Mouse (Mus musculus) MEL (cell line): Measurements from ENCODE around the gene Pink1. TPM values are rescaled to one million over a fixed set of nuclear protein-coding genes. Genes with fewer than 3 reads are reported as not detected.

ENCODE experiments used
- DNase-seq: peaks from one replicate; pipeline ENCODE4 v3.0.0; 2011; ENCODE audit warnings: low read depth, low spot score
- H3K27ac ChIP-seq: 2 replicates; pipeline ENCODE4 v1.5.1; 2012; ENCODE audit warnings: low read depth, mild to moderate bottlenecking, control low read depth, low read length, moderate library complexity; ENCODE audit not compliant: control insufficient read depth
- H3K27me3 ChIP-seq, 2 experiments: fragments of 150-350 bp in 1 of 2; sonication (generic) in 1 of 2; 2 replicates each; pipeline ENCODE4 v1.6.1; 2012; ENCODE audit warnings: low read length in 2 of 2, mild to moderate bottlenecking in 2 of 2, improper control_type of control experiment in 1 of 2, moderate library complexity in 1 of 2; ENCODE audit not compliant: insufficient read depth in 2 of 2, control insufficient read depth in 1 of 2
- H3K36me3 ChIP-seq, 2 experiments: 2 replicates each; pipeline ENCODE4 v1.6.1; 2012 to 2014; ENCODE audit warnings: low read length in 2 of 2, improper control_type of control experiment in 1 of 2, inconsistent platforms in 1 of 2, mild to moderate bottlenecking in 1 of 2; ENCODE audit not compliant: insufficient read depth in 2 of 2, control insufficient read depth in 1 of 2
- H3K4me1 ChIP-seq, 2 experiments: fragments of 150-350 bp in 1 of 2; sonication (generic) in 1 of 2; 2 replicates each; pipeline ENCODE4 v1.6.1; 2012; ENCODE audit warnings: low read length in 2 of 2, improper control_type of control experiment in 1 of 2, mild to moderate bottlenecking in 1 of 2; ENCODE audit not compliant: insufficient read depth in 2 of 2, control insufficient read depth in 1 of 2
- H3K4me3 ChIP-seq, 2 experiments: fragments of 150-350 bp in 1 of 2; sonication (generic) in 1 of 2; 2 replicates each; pipeline ENCODE4 v1.5.1; 2012; ENCODE audit warnings: low read depth in 2 of 2, low read length in 2 of 2, mild to moderate bottlenecking in 2 of 2, moderate library complexity in 2 of 2, control low read depth in 1 of 2, improper control_type of control experiment in 1 of 2; ENCODE audit not compliant: control insufficient read depth in 1 of 2, insufficient read depth in 1 of 2
- H3K79me2 ChIP-seq: 2 replicates; pipeline ENCODE4 v1.6.1; 2012; ENCODE audit warnings: mild to moderate bottlenecking, low read length, moderate library complexity; ENCODE audit not compliant: control insufficient read depth, poor library complexity, insufficient read depth
- H3K9ac ChIP-seq: 2 replicates; pipeline ENCODE4 v1.6.1; 2012; ENCODE audit warnings: low read depth, mild to moderate bottlenecking, control low read depth, low read length, moderate library complexity; ENCODE audit not compliant: control insufficient read depth, poor library complexity, severe bottlenecking
- H3K9me3 ChIP-seq: fragments of 150-350 bp; sonication (generic); replicated peaks from 2 replicates; pipeline ENCODE4 v1.6.1; 2012; ENCODE audit warnings: mild to moderate bottlenecking, low read length, improper control_type of control experiment, moderate library complexity; ENCODE audit not compliant: insufficient read depth
- BHLHE40 ChIP-seq: IDR thresholded peaks from 2 replicates; pipeline ENCODE4 v1.6.1; 2012; ENCODE audit warnings: low read depth, mild to moderate bottlenecking, inconsistent platforms, low read length, improper control_type of control experiment, borderline replicate concordance
- CHD2 ChIP-seq: IDR thresholded peaks from 2 replicates; pipeline ENCODE4 v1.6.1; 2011; ENCODE audit warnings: low read length, improper control_type of control experiment
- CTCF ChIP-seq, 3 experiments: IDR thresholded peaks in 2 of 3; conservative IDR thresholded peaks in 1 of 3; 2 replicates each; pipeline ENCODE4 v1.5.1; 2011 to 2012; ENCODE audit warnings: low read length in 3 of 3, low read depth in 2 of 3, mild to moderate bottlenecking in 2 of 3, improper control_type of control experiment in 1 of 3, inconsistent platforms in 1 of 3, mixed read lengths in 1 of 3, moderate library complexity in 1 of 3; ENCODE audit not compliant: control insufficient read depth in 1 of 3, insufficient read depth in 1 of 3, poor library complexity in 1 of 3, severe bottlenecking in 1 of 3
- ELF1 ChIP-seq: IDR thresholded peaks from 2 replicates; pipeline ENCODE4 v1.6.1; 2014; ENCODE audit warnings: low read depth, mild to moderate bottlenecking, inconsistent platforms, low read length, improper control_type of control experiment, moderate library complexity
- GABPA ChIP-seq: IDR thresholded peaks from 2 replicates; pipeline ENCODE4 v1.6.1; 2012; ENCODE audit warnings: low read depth, mild to moderate bottlenecking, inconsistent platforms, low read length, improper control_type of control experiment, moderate library complexity
- HCFC1 ChIP-seq: IDR thresholded peaks from 2 replicates; pipeline ENCODE4 v1.6.1; 2012; ENCODE audit warnings: low read depth, mild to moderate bottlenecking, inconsistent platforms, low read length, improper control_type of control experiment, moderate library complexity
- KAT2A ChIP-seq: conservative IDR thresholded peaks from 2 replicates; pipeline ENCODE4 v1.6.1; 2012; ENCODE audit warnings: low read depth, low read length, improper control_type of control experiment, inconsistent platforms
- MAFK ChIP-seq: IDR thresholded peaks from 2 replicates; pipeline ENCODE4 v1.6.1; 2011; ENCODE audit warnings: low read depth, mild to moderate bottlenecking, low read length, improper control_type of control experiment, borderline replicate concordance
- MAX ChIP-seq: IDR thresholded peaks from 2 replicates; pipeline ENCODE4 v1.6.1; 2011; ENCODE audit warnings: low read length, improper control_type of control experiment
- MAZ ChIP-seq: IDR thresholded peaks from 2 replicates; pipeline ENCODE4 v1.6.1; 2012; ENCODE audit warnings: low read depth, mild to moderate bottlenecking, inconsistent platforms, low read length, improper control_type of control experiment
- MEF2A ChIP-seq: IDR thresholded peaks from 2 replicates; pipeline ENCODE4 v1.6.1; 2014; ENCODE audit warnings: low read depth, mild to moderate bottlenecking, inconsistent platforms, low read length, improper control_type of control experiment; ENCODE audit not compliant: poor library complexity, insufficient replicate concordance, severe bottlenecking; ENCODE audit errors: extremely low read depth
- MXI1 ChIP-seq: IDR thresholded peaks from 2 replicates; pipeline ENCODE4 v1.6.1; 2011; ENCODE audit warnings: mild to moderate bottlenecking, low read depth, low read length, improper control_type of control experiment
- NRF1 ChIP-seq: IDR thresholded peaks from 2 replicates; pipeline ENCODE4 v1.6.1; 2014; ENCODE audit warnings: low read depth, mild to moderate bottlenecking, inconsistent platforms, low read length, improper control_type of control experiment, moderate library complexity; ENCODE audit not compliant: poor library complexity, insufficient read depth, severe bottlenecking
- POLR2AphosphoS2 ChIP-seq: IDR thresholded peaks from 2 replicates; pipeline ENCODE4 v1.6.1; 2011; ENCODE audit warnings: low read length, improper control_type of control experiment
- POLR2AphosphoS5 ChIP-seq: IDR thresholded peaks from 2 replicates; pipeline ENCODE4 v1.6.1; 2012; ENCODE audit warnings: low read depth, borderline replicate concordance, mild to moderate bottlenecking, inconsistent platforms, low read length, moderate library complexity, mixed read lengths
- RCOR1 ChIP-seq: IDR thresholded peaks from 2 replicates; pipeline ENCODE4 v1.6.1; 2012; ENCODE audit warnings: low read depth, mild to moderate bottlenecking, inconsistent platforms, low read length, improper control_type of control experiment
- SMC3 ChIP-seq: IDR thresholded peaks from 2 replicates; pipeline ENCODE4 v1.6.1; 2011; ENCODE audit warnings: low read depth, low read length, improper control_type of control experiment
- TAL1 ChIP-seq: IDR thresholded peaks from 2 replicates; pipeline ENCODE4 v1.6.1; 2012; ENCODE audit warnings: mild to moderate bottlenecking, inconsistent platforms, low read length, moderate library complexity, mixed read lengths
- TBP ChIP-seq: IDR thresholded peaks from 2 replicates; pipeline ENCODE4 v1.8.0; 2011; ENCODE audit warnings: low read depth, low read length, improper control_type of control experiment
- USF1 ChIP-seq: IDR thresholded peaks from 2 replicates; pipeline ENCODE4 v1.6.1; 2014; ENCODE audit warnings: low read depth, mild to moderate bottlenecking, inconsistent platforms, low read length, improper control_type of control experiment, moderate library complexity
- USF2 ChIP-seq, 2 experiments: IDR thresholded peaks; 2 replicates each; pipeline ENCODE4 v1.6.1; 2011 to 2012; ENCODE audit warnings: improper control_type of control experiment in 2 of 2, low read length in 2 of 2, borderline replicate concordance in 1 of 2, inconsistent platforms in 1 of 2, low read depth in 1 of 2, mild to moderate bottlenecking in 1 of 2; ENCODE audit not compliant: insufficient read depth in 1 of 2
- ZC3H11A ChIP-seq: IDR thresholded peaks from 2 replicates; pipeline ENCODE4 v1.6.1; 2012; ENCODE audit warnings: low read depth, mild to moderate bottlenecking, inconsistent platforms, low read length, improper control_type of control experiment
- ZKSCAN1 ChIP-seq: IDR thresholded peaks from 2 replicates; pipeline ENCODE4 v1.6.1; 2012; ENCODE audit warnings: low read depth, mild to moderate bottlenecking, inconsistent platforms, low read length, improper control_type of control experiment, moderate library complexity
- ZMIZ1 ChIP-seq: IDR thresholded peaks from 2 replicates; pipeline ENCODE4 v1.6.1; 2012; ENCODE audit warnings: low read depth, mild to moderate bottlenecking, inconsistent platforms, low read length, improper control_type of control experiment, moderate library complexity
- polyA plus RNA-seq, 2 experiments: library from polyadenylated mRNA; stranded (reverse) in 1 of 2; unstranded in 1 of 2; fragments of >175 nt in 1 of 2; fragments of >200 nt in 1 of 2; gene quantifications; 2 replicates each; pipeline versions ENCODE4 v1.2.1 to v1.2.4; 2012; ENCODE audit warnings: low replicate concordance in 2 of 2, low read depth in 1 of 2; ENCODE audit not compliant: insufficient read length in 2 of 2, insufficient read depth in 1 of 2, missing spikeins in 1 of 2
- total RNA-seq: library from RNA; depleted of rRNA; stranded (reverse); fragments of 300-350 nt; gene quantifications from 2 replicates; pipeline ENCODE4 v1.2.3, GENCODE M21; 2012

Pink1 gene
- total and polyA plus RNA-seq, 3 experiments: 21.2 to 22.1 TPM; not detected in 1

GRCm38 (mm10) chr4:138293261-138293948, 32.7 kb downstream of the Pink1 start:
- no peak overlapping the region for H3K4me3 ChIP-seq
- no peaks in the 10 kb centered on the region for H3K27me3 ChIP-seq
- no peak overlapping the region for H3K27ac ChIP-seq
- no peaks in the 10 kb centered on the region for H3K79me2 ChIP-seq
- no peak overlapping the region for H3K9ac ChIP-seq
- TF ChIP-seq CHD2 (no peak), USF1 (no peak), ZMIZ1 (no peak), MAX (no peak), ZKSCAN1 (no peak), USF2 (IDR thresholded peaks at IDR 0.05; ENCODE audit: borderline replicate concordance in 1 of 2, insufficient read depth in 1 of 2, low read depth in 1 of 2, low read length in 2 of 2) (no peak), KAT2A (no peak), RCOR1 (no peak), BHLHE40 (no peak), POLR2AphosphoS2 (no peak), MEF2A (no peak), ELF1 (no peak)
- no peaks in the 10 kb centered on the region for H3K36me3 ChIP-seq
- H3K9me3 ChIP-seq: no peaks in the 10 kb centered on the region
- DNase-seq: no peak
- H3K4me1 ChIP-seq: peaks cover 0 to 2% of the 10 kb centered on the region in 2 experiments; a peak in 2 of 4 replicates

GRCm38 (mm10) chr4:138292028-138292427, 34.1 kb downstream of the Pink1 start:
- Histone ChIP-seq H3K79me2 (no peaks in the 10 kb centered on the region), H3K27ac (no peak overlapping the region), H3K36me3 (no peaks in the 10 kb centered on the region), H3K4me3 (no peak overlapping the region), H3K27me3 (no peaks in the 10 kb centered on the region), H3K9ac (no peak overlapping the region), H3K9me3 (no peaks in the 10 kb centered on the region), H3K4me1 (peaks cover 0 to 5% of the 10 kb centered on the region in 2 experiments; a peak in 2 of 4 replicates)
- no peak for DNase-seq
- no peak for TF ChIP-seq SMC3
- no peak for TF ChIP-seq KAT2A
- no peak for TF ChIP-seq MXI1
- TF ChIP-seq POLR2AphosphoS5: no peak
- no peak for TF ChIP-seq GABPA
- no peak for TF ChIP-seq MAFK
- no peak for TF ChIP-seq HCFC1
- TF ChIP-seq CTCF (IDR thresholded peaks at IDR 0.05 in 2 of 3, conservative IDR thresholded peaks at IDR 0.05 in 1 of 3; ENCODE audit: control insufficient read depth in 1 of 3, insufficient read depth in 1 of 3, low read depth in 2 of 3, low read length in 3 of 3, poor library complexity in 1 of 3, severe bottlenecking in 1 of 3): no peak
- TF ChIP-seq ZMIZ1: no peak
- TF ChIP-seq MAX: no peak
- TF ChIP-seq ZKSCAN1: no peak
- TF ChIP-seq TAL1: no peak
- no peak for TF ChIP-seq TBP
- TF ChIP-seq RCOR1: no peak
- TF ChIP-seq MAZ: no peak
- no peak for TF ChIP-seq ZC3H11A
- no peak for TF ChIP-seq NRF1
